Mouse (Mus musculus): ENCODE measurements around the gene Cpxm2. TPM values are rescaled to one million over a fixed set of nuclear protein-coding genes. Genes with fewer than 3 reads are reported as not detected.

Cpxm2 gene
- total and polyA plus RNA-seq, 3 experiments = not detected

- Histone ChIP-seq H3K36me3 (replicated peaks in 1 of 2; ENCODE audit: control insufficient read depth in 1 of 2, insufficient read depth in 1 of 2, low read length in 1 of 2) (no peaks in the 10 kb centered on the region), H3K4me2 (ENCODE audit: insufficient read depth, low read depth, poor library complexity, severe bottlenecking) (no peak overlapping the region), H3K9ac (ENCODE audit: insufficient read depth, low read depth) (no peak overlapping the region), H3K4me1 (ENCODE audit: control insufficient read depth in 1 of 2, insufficient read depth in 2 of 2) (no peaks in the 10 kb centered on the region), H3K79me2 (replicated peaks; ENCODE audit: control insufficient read depth, extremely low read depth, insufficient read depth, poor library complexity, severe bottlenecking) (no peaks in the 10 kb centered on the region), H3K4me3 (replicated peaks in 1 of 3; ENCODE audit: low read depth in 2 of 3, low read length in 2 of 3, poor library complexity in 1 of 3) (no peak overlapping the region), H3K27ac (ENCODE audit: insufficient read depth, low read depth) (no peak overlapping the region), H3K9me3 (replicated peaks; ENCODE audit: low read length) (peaks cover 7% of the 10 kb centered on the region), H3K27me3 (replicated peaks) (peaks cover 58% of the 10 kb centered on the region)
- no peak for DNase-seq (ENCODE audit: extremely low read depth)
- TF ChIP-seq ZKSCAN1 (IDR thresholded peaks at IDR 0.05; ENCODE audit: borderline replicate concordance, low read depth, low read length) = no peak
- no peak for TF ChIP-seq CTCF (conservative IDR thresholded peaks at IDR 0.05 in 1 of 2, IDR thresholded peaks at IDR 0.05 in 1 of 2; ENCODE audit: low read depth in 2 of 2, low read length in 2 of 2)
- TF ChIP-seq MAZ (IDR thresholded peaks at IDR 0.05; ENCODE audit: low read depth, low read length) = no peak
- TF ChIP-seq GABPA (IDR thresholded peaks at IDR 0.05; ENCODE audit: insufficient replicate concordance, low read depth, low read length) = no peak
- TF ChIP-seq CHD2 (IDR thresholded peaks at IDR 0.05; ENCODE audit: low read length) = no peak
- TF ChIP-seq TCF12 (IDR thresholded peaks at IDR 0.05; ENCODE audit: low read depth, low read length) = no peak
- TF ChIP-seq ELF1 (IDR thresholded peaks at IDR 0.05; ENCODE audit: low read depth, low read length) = no peak
- in situ Hi-C loops (cut with MboI; ENCODE audit: low pct_ligation_motif_present, low pct_unique_long_range_greater_than_20kb, low sequenced_read_pairs) (no loop called here), dilution Hi-C loops (cut with MboI; ENCODE audit: extremely low pct_ligation_motif_present, extremely low pct_unique_long_range_greater_than_20kb, low sequenced_read_pairs) (no loop called here)
Observed at GRCm38 (mm10) chr7:132056565-132056964, 98.0 kb downstream of the Cpxm2 start.

- Histone ChIP-seq H3K79me2 (replicated peaks; ENCODE audit: control insufficient read depth, extremely low read depth, insufficient read depth, poor library complexity, severe bottlenecking) (no peaks in the 10 kb centered on the region), H3K27ac (ENCODE audit: insufficient read depth, low read depth) (no peak overlapping the region), H3K4me1 (ENCODE audit: control insufficient read depth in 1 of 2, insufficient read depth in 2 of 2) (no peaks in the 10 kb centered on the region), H3K9ac (ENCODE audit: insufficient read depth, low read depth) (no peak overlapping the region), H3K4me3 (replicated peaks in 1 of 3; ENCODE audit: low read depth in 2 of 3, low read length in 2 of 3, poor library complexity in 1 of 3) (no peak overlapping the region), H3K36me3 (replicated peaks in 1 of 2; ENCODE audit: control insufficient read depth in 1 of 2, insufficient read depth in 1 of 2, low read length in 1 of 2) (no peaks in the 10 kb centered on the region), H3K27me3 (replicated peaks) (peaks cover 91% of the 10 kb centered on the region), H3K4me2 (ENCODE audit: insufficient read depth, low read depth, poor library complexity, severe bottlenecking) (no peak overlapping the region), H3K9me3 (replicated peaks; ENCODE audit: low read length) (no peaks in the 10 kb centered on the region)
- no peak for DNase-seq (ENCODE audit: extremely low read depth)
- dilution Hi-C loops (cut with MboI; ENCODE audit: extremely low pct_ligation_motif_present, extremely low pct_unique_long_range_greater_than_20kb, low sequenced_read_pairs) (no loop called here), in situ Hi-C loops (cut with MboI; ENCODE audit: low pct_ligation_motif_present, low pct_unique_long_range_greater_than_20kb, low sequenced_read_pairs) (no loop called here)
- TF ChIP-seq SIN3A (IDR thresholded peaks at IDR 0.05; ENCODE audit: low read length) = no peak
- TF ChIP-seq POLR2AphosphoS2 (IDR thresholded peaks at IDR 0.05; ENCODE audit: low read depth, low read length) = no peak
- no peak for TF ChIP-seq JUN (IDR thresholded peaks at IDR 0.05; ENCODE audit: insufficient read depth, low read depth, low read length)
- no peak for TF ChIP-seq ZC3H11A (IDR thresholded peaks at IDR 0.05; ENCODE audit: low read depth, low read length)
- no peak for TF ChIP-seq E2F4 (IDR thresholded peaks at IDR 0.05; ENCODE audit: insufficient replicate concordance, low read depth, low read length)
- TF ChIP-seq CHD2 (IDR thresholded peaks at IDR 0.05; ENCODE audit: low read length) = no peak
- no peak for TF ChIP-seq POLR2A (IDR thresholded peaks at IDR 0.05; ENCODE audit: low read depth, low read length)
- no peak for TF ChIP-seq MAZ (IDR thresholded peaks at IDR 0.05; ENCODE audit: low read depth, low read length)
- no peak for TF ChIP-seq ZKSCAN1 (IDR thresholded peaks at IDR 0.05; ENCODE audit: borderline replicate concordance, low read depth, low read length)
- no peak for TF ChIP-seq CHD1 (IDR thresholded peaks at IDR 0.05; ENCODE audit: low read depth, low read length)
- TF ChIP-seq RAD21 (IDR thresholded peaks at IDR 0.05; ENCODE audit: low read depth, low read length) = no peak
- TF ChIP-seq MXI1 (IDR thresholded peaks at IDR 0.05; ENCODE audit: low read depth, low read length) = no peak
- no peak for TF ChIP-seq MAX (IDR thresholded peaks at IDR 0.05; ENCODE audit: low read length)
Observed at GRCm38 (mm10) chr7:132046662-132047061, 107.9 kb downstream of the Cpxm2 start.
